Mouse (Mus musculus): ENCODE data around the gene Ptpn1.

GRCm38 (mm10) chr2:167899989-167900421, 31.9 kb upstream of the Ptpn1 start:
- TF ChIP-seq CTCF (IDR thresholded peaks at IDR 0.05; ENCODE audit: low read depth, low read length) (no peak), POLR2A (IDR thresholded peaks at IDR 0.05; ENCODE audit: borderline replicate concordance, low read depth, low read length) (no peak)
